Mouse (Mus musculus) cerebellum, postnatal 36 days (tissue): ENCODE measurements around the gene Slc15a3.

ENCODE experiments used
- DNase-seq, 2 experiments: peaks; one replicate each; pipeline ENCODE4 v3.0.0; 2021 to 2022; ENCODE audit warnings: mixed read lengths in 2 of 2

The Slc15a3 gene

GRCm38 (mm10) chr19:10822534-10822933 is 17.0 kb upstream of the Slc15a3 start:
- DNase-seq, result no peak

GRCm38 (mm10) chr19:10824061-10824460 is 15.5 kb upstream of the Slc15a3 start:
- no peak for DNase-seq

GRCm38 (mm10) chr19:10828321-10828720 is 11.2 kb upstream of the Slc15a3 start:
- DNase-seq, result no peak

GRCm38 (mm10) chr19:10829436-10830175 is 9.9 kb upstream of the Slc15a3 start, which contains the start of gene Cd6:
Gene Cd6 (minus strand): TSS chr19:10830058.
- no peak for DNase-seq

GRCm38 (mm10) chr19:10831424-10831823 is 8.1 kb upstream of the Slc15a3 start:
- DNase-seq, result peak; percentile 52 to 62

GRCm38 (mm10) chr19:10832030-10832429 is 7.5 kb upstream of the Slc15a3 start:
- no peak for DNase-seq

- no peak for DNase-seq
These were observed 5.9 kb upstream of the Slc15a3 start for GRCm38 (mm10) chr19:10833611-10834010.

GRCm38 (mm10) chr19:10835671-10836070 is 3.9 kb upstream of the Slc15a3 start:
- no peak for DNase-seq

- no peak for DNase-seq
These were observed 2.4 kb downstream of the Slc15a3 start for GRCm38 (mm10) chr19:10841721-10842626.

- DNase-seq, result no peak
These were observed 3.4 kb downstream of the Slc15a3 start for GRCm38 (mm10) chr19:10842914-10843313.

GRCm38 (mm10) chr19:10844206-10844605 is 4.7 kb downstream of the Slc15a3 start:
- no peak for DNase-seq

- no peak for DNase-seq
These were observed 5.9 kb downstream of the Slc15a3 start for GRCm38 (mm10) chr19:10845454-10845853.

GRCm38 (mm10) chr19:10846150-10846549 is 6.6 kb downstream of the Slc15a3 start:
- DNase-seq, result no peak

- DNase-seq, result no peak
These were observed 8.0 kb downstream of the Slc15a3 start for GRCm38 (mm10) chr19:10847311-10848087.

GRCm38 (mm10) chr19:10855422-10855821 is 15.9 kb downstream of the Slc15a3 start:
- no peak for DNase-seq

GRCm38 (mm10) chr19:10856520-10856919 is 17.0 kb downstream of the Slc15a3 start:
- DNase-seq, result no peak

GRCm38 (mm10) chr19:10860072-10860497 is 20.6 kb downstream of the Slc15a3 start:
- no peak for DNase-seq

GRCm38 (mm10) chr19:10866351-10866750 is 26.8 kb downstream of the Slc15a3 start:
- DNase-seq, result peak; percentile 73 to 75

- DNase-seq, result no peak
These were observed 28.6 kb downstream of the Slc15a3 start for GRCm38 (mm10) chr19:10867946-10868622.

GRCm38 (mm10) chr19:10868623-10869141 is 29.2 kb downstream of the Slc15a3 start:
- DNase-seq, result peak in 1 of 2 experiments; percentile 53

GRCm38 (mm10) chr19:10869241-10869885 is 29.8 kb downstream of the Slc15a3 start:
- peak; percentile 93 for DNase-seq
